Mouse (Mus musculus): Measurements from ENCODE around the gene E2f3. TPM values are rescaled to one million over a fixed set of nuclear protein-coding genes. Genes with fewer than 3 reads are reported as not detected.

E2f3 gene
- total and polyA plus RNA-seq, 2 experiments = 1.7 to 1.9 TPM

DNA sequence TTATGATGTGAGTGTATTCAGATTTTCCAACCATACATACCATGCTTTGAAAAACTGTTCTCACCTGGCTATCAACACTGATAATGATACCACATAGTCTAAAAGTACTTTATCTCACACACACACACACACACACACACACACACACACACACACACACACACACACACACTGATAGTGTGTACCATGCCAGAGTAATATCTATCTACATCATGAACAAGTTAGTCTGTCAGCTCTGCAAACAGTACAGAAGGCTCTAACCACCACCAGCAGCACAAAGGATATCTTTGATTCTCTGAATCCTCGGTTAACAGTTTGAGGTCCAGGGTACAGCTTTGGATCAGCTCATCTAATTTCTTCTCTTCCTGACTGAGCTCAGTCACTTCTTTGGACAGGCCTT, 69.3 kb downstream of the E2f3 start:
- H3K36me3 ChIP-seq (ENCODE audit: control insufficient read depth, insufficient read depth, low read length) = peaks cover 28% of the 10 kb centered on the region
- no peak for DNase-seq (ENCODE audit: extremely low read depth, low read depth, low spot score)
- H3K27me3 ChIP-seq (ENCODE audit: control insufficient read depth, insufficient read depth, low read length) = no peaks in the 10 kb centered on the region
- H3K79me2 ChIP-seq (ENCODE audit: control insufficient read depth, insufficient read depth, low read length) = no peaks in the 10 kb centered on the region
- 46% methylated on average over 1 of the region's 1 CpGs for WGBS
- H3K4me1 ChIP-seq (ENCODE audit: control insufficient read depth, insufficient read depth, low read length) = no peaks in the 10 kb centered on the region
- H3K27ac ChIP-seq (replicated peaks; ENCODE audit: insufficient read depth, low read depth, low read length) = no peak overlapping the region
- H3K9ac ChIP-seq (ENCODE audit: low read depth, low read length) = no peak overlapping the region
- H3K4me3 ChIP-seq (ENCODE audit: insufficient read depth, low read depth, low read length) = no peak overlapping the region
- no peak for TF ChIP-seq CTCF (IDR thresholded peaks at IDR 0.05; ENCODE audit: low read depth, low read length)
- no peak for TF ChIP-seq POLR2A (IDR thresholded peaks at IDR 0.05; ENCODE audit: extremely low read depth, insufficient read depth, low read length)

DNA sequence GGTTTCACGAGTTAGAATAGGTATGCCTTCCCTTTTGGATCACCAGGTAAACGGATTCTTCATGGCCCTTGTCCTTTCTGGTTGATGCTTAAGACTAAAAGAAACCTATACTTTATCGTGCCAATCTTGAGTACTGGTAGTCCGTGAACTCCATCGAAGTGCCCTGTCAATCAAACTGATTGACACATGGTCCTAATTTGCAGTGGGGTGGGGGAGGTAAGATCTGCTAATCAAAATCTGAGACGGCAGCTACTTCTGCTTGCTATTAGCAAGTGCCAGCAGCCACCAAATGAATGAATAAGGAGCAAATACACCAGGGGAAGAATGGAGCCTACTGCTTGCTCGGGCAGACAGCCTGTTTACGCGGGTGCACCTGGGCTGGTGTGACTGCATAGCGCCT, 72.3 kb downstream of the E2f3 start:
- DNase-seq (ENCODE audit: extremely low read depth, low read depth, low spot score) = no peak
- TF ChIP-seq POLR2A (IDR thresholded peaks at IDR 0.05; ENCODE audit: extremely low read depth, insufficient read depth, low read length) = no peak
- no peak overlapping the region for H3K4me3 ChIP-seq (ENCODE audit: insufficient read depth, low read depth, low read length)
- peaks cover 37% of the 10 kb centered on the region for H3K36me3 ChIP-seq (ENCODE audit: control insufficient read depth, insufficient read depth, low read length)
- H3K27me3 ChIP-seq (ENCODE audit: control insufficient read depth, insufficient read depth, low read length) = no peaks in the 10 kb centered on the region
- no peak overlapping the region for H3K9ac ChIP-seq (ENCODE audit: low read depth, low read length)
- no peaks in the 10 kb centered on the region for H3K79me2 ChIP-seq (ENCODE audit: control insufficient read depth, insufficient read depth, low read length)
- no peaks in the 10 kb centered on the region for H3K4me1 ChIP-seq (ENCODE audit: control insufficient read depth, insufficient read depth, low read length)
- H3K27ac ChIP-seq (replicated peaks; ENCODE audit: insufficient read depth, low read depth, low read length) = no peak overlapping the region
- 90% methylated on average over 10 of the region's 10 CpGs for WGBS

DNA sequence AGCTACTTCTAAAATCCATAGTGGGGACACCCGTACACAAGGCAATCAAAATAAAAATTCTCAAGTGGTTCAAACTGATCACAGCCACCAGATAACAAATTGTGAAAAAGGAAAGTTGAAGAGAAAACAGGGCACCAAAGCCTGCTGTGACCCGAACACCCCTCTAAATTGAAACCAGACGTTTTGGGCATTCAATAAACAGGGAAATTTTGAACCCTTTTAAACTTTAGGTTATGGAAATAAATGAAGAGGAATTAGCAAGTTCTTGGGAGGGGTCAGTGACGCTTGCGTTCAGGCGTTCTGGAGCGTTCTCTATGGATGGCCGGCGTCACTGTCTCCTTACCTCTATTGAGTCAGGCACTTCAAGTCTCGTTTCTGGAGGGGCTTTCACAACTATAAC, 72.8 kb downstream of the E2f3 start:
- TF ChIP-seq CTCF (IDR thresholded peaks at IDR 0.05; ENCODE audit: low read depth, low read length) = no peak
- no peak for TF ChIP-seq POLR2A (IDR thresholded peaks at IDR 0.05; ENCODE audit: extremely low read depth, insufficient read depth, low read length)
- H3K36me3 ChIP-seq (ENCODE audit: control insufficient read depth, insufficient read depth, low read length) = peaks cover 34% of the 10 kb centered on the region
- H3K27ac ChIP-seq (replicated peaks; ENCODE audit: insufficient read depth, low read depth, low read length) = no peak overlapping the region
- WGBS = 94% methylated on average over 10 of the region's 10 CpGs
- H3K27me3 ChIP-seq (ENCODE audit: control insufficient read depth, insufficient read depth, low read length) = no peaks in the 10 kb centered on the region
- no peaks in the 10 kb centered on the region for H3K4me1 ChIP-seq (ENCODE audit: control insufficient read depth, insufficient read depth, low read length)
- no peaks in the 10 kb centered on the region for H3K79me2 ChIP-seq (ENCODE audit: control insufficient read depth, insufficient read depth, low read length)
- H3K9ac ChIP-seq (ENCODE audit: low read depth, low read length) = no peak overlapping the region
- DNase-seq (ENCODE audit: extremely low read depth, low read depth, low spot score) = no peak
- H3K4me3 ChIP-seq (ENCODE audit: insufficient read depth, low read depth, low read length) = no peak overlapping the region

DNA sequence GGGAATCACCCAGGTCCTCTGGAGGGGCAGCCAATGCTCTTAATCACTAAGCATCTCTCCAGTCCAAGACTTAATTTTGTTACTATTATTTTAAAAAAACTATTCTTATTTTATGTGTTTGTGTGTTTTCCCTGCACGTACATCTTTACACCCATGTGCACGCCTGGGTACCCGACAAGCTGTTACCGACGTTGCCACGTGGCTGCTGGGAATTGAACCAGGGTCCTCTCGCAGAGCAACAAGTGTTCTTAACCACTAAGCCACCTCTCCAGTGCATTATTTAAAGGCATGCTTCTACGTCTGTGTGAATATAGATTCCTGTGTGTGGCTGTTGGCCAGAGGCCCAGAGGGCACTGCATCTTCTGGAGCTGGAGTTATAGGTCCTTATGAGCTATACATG, 73.6 kb downstream of the E2f3 start:
- no peak overlapping the region for H3K9ac ChIP-seq (ENCODE audit: low read depth, low read length)
- no peak overlapping the region for H3K4me3 ChIP-seq (ENCODE audit: insufficient read depth, low read depth, low read length)
- no peaks in the 10 kb centered on the region for H3K4me1 ChIP-seq (ENCODE audit: control insufficient read depth, insufficient read depth, low read length)
- DNase-seq (ENCODE audit: extremely low read depth, low read depth, low spot score) = no peak
- H3K36me3 ChIP-seq (ENCODE audit: control insufficient read depth, insufficient read depth, low read length) = peaks cover 28% of the 10 kb centered on the region
- H3K27me3 ChIP-seq (ENCODE audit: control insufficient read depth, insufficient read depth, low read length) = no peaks in the 10 kb centered on the region
- WGBS = 98% methylated on average over 8 of the region's 8 CpGs
- TF ChIP-seq POLR2A (IDR thresholded peaks at IDR 0.05; ENCODE audit: extremely low read depth, insufficient read depth, low read length) (no peak), CTCF (IDR thresholded peaks at IDR 0.05; ENCODE audit: low read depth, low read length) (no peak)
- no peaks in the 10 kb centered on the region for H3K79me2 ChIP-seq (ENCODE audit: control insufficient read depth, insufficient read depth, low read length)
- H3K27ac ChIP-seq (replicated peaks; ENCODE audit: insufficient read depth, low read depth, low read length) = no peak overlapping the region

DNA sequence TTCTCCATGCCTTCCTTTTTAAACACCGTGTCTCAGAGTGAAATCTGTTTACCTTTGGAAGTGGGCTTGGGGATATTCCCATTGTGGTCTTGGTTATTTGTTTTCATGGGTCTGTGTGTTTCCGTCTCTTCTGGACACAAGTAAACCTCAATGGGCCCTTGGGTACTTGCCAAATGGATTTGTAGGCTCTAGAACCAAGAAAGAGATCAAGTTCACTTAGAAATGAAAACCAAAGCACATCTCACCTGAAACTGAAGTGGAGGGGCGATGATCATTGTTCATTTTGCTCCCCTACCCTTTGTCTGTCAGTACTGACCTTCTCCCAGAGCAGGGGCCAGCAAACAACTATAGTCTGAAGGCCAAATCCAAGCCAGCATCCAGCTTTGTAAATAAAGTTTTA, 74.7 kb downstream of the E2f3 start:
- peaks cover 25% of the 10 kb centered on the region for H3K36me3 ChIP-seq (ENCODE audit: control insufficient read depth, insufficient read depth, low read length)
- TF ChIP-seq CTCF (IDR thresholded peaks at IDR 0.05; ENCODE audit: low read depth, low read length) (no peak), POLR2A (IDR thresholded peaks at IDR 0.05; ENCODE audit: extremely low read depth, insufficient read depth, low read length) (no peak)

DNA sequence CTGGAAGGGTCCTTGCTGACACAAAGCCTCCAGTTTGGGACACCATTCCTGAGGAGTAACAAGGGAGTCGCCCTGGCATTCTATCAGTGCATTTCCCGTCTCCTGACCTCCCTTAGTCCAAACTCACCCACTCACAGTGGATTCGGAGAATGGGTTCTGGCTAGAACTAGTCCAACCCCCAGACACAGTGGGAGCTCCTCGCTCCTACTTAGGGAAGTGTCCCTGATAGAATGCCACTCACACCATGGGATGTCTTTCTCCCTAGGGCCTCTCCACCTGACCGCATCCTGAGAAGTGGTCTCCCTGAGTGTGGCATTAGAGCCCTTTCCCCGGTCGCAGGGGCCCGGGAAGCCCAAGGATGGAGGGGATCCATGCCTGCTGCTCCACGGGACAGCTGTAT, 77.4 kb downstream of the E2f3 start:
- H3K27me3 ChIP-seq (ENCODE audit: control insufficient read depth, insufficient read depth, low read length) = no peaks in the 10 kb centered on the region
- no peak for TF ChIP-seq CTCF (IDR thresholded peaks at IDR 0.05; ENCODE audit: low read depth, low read length)
- H3K9ac ChIP-seq (ENCODE audit: low read depth, low read length) = no peak overlapping the region
- no peak overlapping the region for H3K27ac ChIP-seq (replicated peaks; ENCODE audit: insufficient read depth, low read depth, low read length)
- H3K79me2 ChIP-seq (ENCODE audit: control insufficient read depth, insufficient read depth, low read length) = no peaks in the 10 kb centered on the region
- no peak overlapping the region for H3K4me3 ChIP-seq (ENCODE audit: insufficient read depth, low read depth, low read length)
- no peaks in the 10 kb centered on the region for H3K4me1 ChIP-seq (ENCODE audit: control insufficient read depth, insufficient read depth, low read length)
- WGBS = 96% methylated on average over 9 of the region's 9 CpGs
- no peak for DNase-seq (ENCODE audit: extremely low read depth, low read depth, low spot score)
- H3K36me3 ChIP-seq (ENCODE audit: control insufficient read depth, insufficient read depth, low read length) = peaks cover 14% of the 10 kb centered on the region

More for the DNA sequence above, 74.7 kb downstream of the E2f3 start:
- no peak overlapping the region for H3K9ac ChIP-seq (ENCODE audit: low read depth, low read length)
- 98% methylated on average over 3 of the region's 3 CpGs for WGBS
- no peaks in the 10 kb centered on the region for H3K4me1 ChIP-seq (ENCODE audit: control insufficient read depth, insufficient read depth, low read length)
- H3K79me2 ChIP-seq (ENCODE audit: control insufficient read depth, insufficient read depth, low read length) = no peaks in the 10 kb centered on the region
- no peak overlapping the region for H3K27ac ChIP-seq (replicated peaks; ENCODE audit: insufficient read depth, low read depth, low read length)
- no peaks in the 10 kb centered on the region for H3K27me3 ChIP-seq (ENCODE audit: control insufficient read depth, insufficient read depth, low read length)
- DNase-seq (ENCODE audit: extremely low read depth, low read depth, low spot score) = no peak
- H3K4me3 ChIP-seq (ENCODE audit: insufficient read depth, low read depth, low read length) = no peak overlapping the region
